8 mouse cellular contexts compared by ENCODE assay signal in genomic region chr19:8740603-8741002, GRCm38 (mm10). TPM values are rescaled to one million over a fixed set of nuclear protein-coding genes. Genes with fewer than 3 reads are reported as not detected.
DNase-seq lines count a peak whose midpoint lies in the region; ATAC-seq and TF ChIP-seq lines count a peak whose summit lies in the region.

1700092M07Rik (plus strand) TSS chr19:8740718.

- TF ChIP-seq EP300 in lung, postnatal 0 days (IDR thresholded peaks at IDR 0.05) = no peak

- peak within 1 kb of the TSS; percentile 98 for H3K27ac ChIP-seq in kidney, embryonic 14.5 days (ENCODE audit: low read depth, low read length)
- peak within 1 kb of the TSS; percentile 99 for H3K27ac ChIP-seq in heart, embryonic 16.5 days (ENCODE audit: low read length)
- H3K27ac ChIP-seq in lung, postnatal 0 days (ENCODE audit: low read length) = peak within 1 kb of the TSS; percentile 98

- peaks cover 61% of the 10 kb centered on the region for H3K36me3 ChIP-seq in kidney, embryonic 14.5 days (ENCODE audit: control insufficient read depth, insufficient read depth, low read length)
- peaks cover 45% of the 10 kb centered on the region for H3K36me3 ChIP-seq in heart, embryonic 16.5 days (ENCODE audit: control insufficient read depth, insufficient read depth)
- peaks cover 9% of the 10 kb centered on the region; the same call in 1 of the 2 replicates for H3K36me3 ChIP-seq in lung, postnatal 0 days (ENCODE audit: insufficient read depth, low read length)

- peak within 1 kb of the TSS; percentile 93 for H3K9ac ChIP-seq in kidney, embryonic 14.5 days (ENCODE audit: low read depth, low read length)
- peak within 1 kb of the TSS; percentile 87 for H3K9ac ChIP-seq in heart, embryonic 16.5 days (ENCODE audit: low read length)
- H3K9ac ChIP-seq in lung, postnatal 0 days (replicated peaks; ENCODE audit: low read depth) = peak within 1 kb of the TSS; percentile 87

- peak within 1 kb of the TSS; percentile 76 for H3K4me3 ChIP-seq in kidney, embryonic 14.5 days (ENCODE audit: low read length)
- peak within 1 kb of the TSS; percentile 100 for H3K4me3 ChIP-seq in heart, embryonic 16.5 days (ENCODE audit: low read length)
- H3K4me3 ChIP-seq in lung, postnatal 0 days (ENCODE audit: low read depth, low read length) = peak within 1 kb of the TSS; percentile 72

- ATAC-seq in kidney, embryonic 14.5 days (ENCODE audit: low FRiP score, low TSS enrichment) = 0 out of 2 replicates have a peak, but pooled peaks have one; percentile 0
- ATAC-seq in heart, embryonic 16.5 days (replicated peaks; ENCODE audit: extremely low read depth, insufficient read depth, low FRiP score) = no peak
- no peak for ATAC-seq in lung, postnatal 0 days

- H3K4me1 ChIP-seq in kidney, embryonic 14.5 days (ENCODE audit: control insufficient read depth, insufficient read depth, low read length) = peaks cover 17% of the 10 kb centered on the region; the same call in 1 of the 2 replicates
- H3K4me1 ChIP-seq in heart, embryonic 16.5 days (ENCODE audit: control insufficient read depth, insufficient read depth, low read length) = peaks cover 23% of the 10 kb centered on the region
- H3K4me1 ChIP-seq in lung, postnatal 0 days (ENCODE audit: insufficient read depth, low read depth, low read length) = peaks cover 14% of the 10 kb centered on the region; the same call in 1 of the 2 replicates

- no peak for TF ChIP-seq CTCF in lung, postnatal 0 days (IDR thresholded peaks at IDR 0.05)

- no peaks in the 10 kb centered on the region for H3K27me3 ChIP-seq in kidney, embryonic 14.5 days (ENCODE audit: control insufficient read depth, insufficient read depth, low read length)
- no peaks in the 10 kb centered on the region for H3K27me3 ChIP-seq in heart, embryonic 16.5 days (ENCODE audit: control insufficient read depth, insufficient read depth, low read length)
- H3K27me3 ChIP-seq in lung, postnatal 0 days (replicated peaks; ENCODE audit: insufficient read depth, low read length) = no peaks in the 10 kb centered on the region

- 61% methylated on average over 14 of the region's 14 CpGs for WGBS in kidney, embryonic 14.5 days
- WGBS in heart, embryonic 16.5 days = 65% methylated on average over 14 of the region's 14 CpGs
- WGBS in lung, postnatal 0 days = 62% methylated on average over 14 of the region's 14 CpGs

- H3K4me2 ChIP-seq in kidney, embryonic 14.5 days (replicated peaks; ENCODE audit: low read depth, low read length) = peak within 1 kb of the TSS; percentile 38
- H3K4me2 ChIP-seq in heart, embryonic 16.5 days (ENCODE audit: low read depth, low read length) = peak within 1 kb of the TSS; percentile 60
- H3K4me2 ChIP-seq in lung, postnatal 0 days (replicated peaks; ENCODE audit: low read depth, low read length) = peak within 1 kb of the TSS; percentile 40

- DNase-seq in kidney, postnatal 4 days = no peak
- DNase-seq in ZHBTc4 (ENCODE audit: low read depth, low spot score) = peak; percentile 74
- no peak for DNase-seq in lung, postnatal 0 days (ENCODE audit: low spot score)
- no peak for DNase-seq in urinary bladder, postnatal 36 days (ENCODE audit: low spot score in 2 of 2)
- DNase-seq in T-cell, adult 2 months (ENCODE audit: low spot score) = no peak
- no peak for DNase-seq in Muller cell, postnatal 12 days (ENCODE audit: inconsistent ontology term)

- no peaks in the 10 kb centered on the region for H3K9me3 ChIP-seq in kidney, embryonic 14.5 days (ENCODE audit: control insufficient read depth, low read length)
- no peaks in the 10 kb centered on the region for H3K9me3 ChIP-seq in heart, embryonic 16.5 days (replicated peaks; ENCODE audit: control insufficient read depth, low read length)
- no peaks in the 10 kb centered on the region for H3K9me3 ChIP-seq in lung, postnatal 0 days (ENCODE audit: low read length)

RNA-seq across cellular contexts. Expression of gene 1700092M07Rik, which starts in this region (rescaled TPM):
- polyA plus RNA-seq in kidney, embryonic 14.5 days (2014; fragmentation: Nextera tagmentation; extraction: Ambion mirVana) = 0.70 and 2.3 TPM in 2 replicates
- polyA plus RNA-seq in heart, embryonic 16.5 days (2015; fragmentation: Nextera tagmentation; extraction: Ambion mirVana) = 0.63 and 0.74 TPM in 2 replicates
- polyA plus RNA-seq in lung, postnatal 0 days (2015; fragmentation: Nextera tagmentation; extraction: Ambion mirVana) = 0.75 and 0.82 TPM in 2 replicates
